Mouse (Mus musculus) CD4-positive helper T cell, adult 2 months (primary cell): Measurements from ENCODE around the gene Tufm.

Experiments
- DNase-seq: peaks from one replicate; pipeline ENCODE4 v3.0.0-alpha.2; 2012; ENCODE audit warnings: low read depth, missing footprints, low spot score

Gene Tufm

DNA sequence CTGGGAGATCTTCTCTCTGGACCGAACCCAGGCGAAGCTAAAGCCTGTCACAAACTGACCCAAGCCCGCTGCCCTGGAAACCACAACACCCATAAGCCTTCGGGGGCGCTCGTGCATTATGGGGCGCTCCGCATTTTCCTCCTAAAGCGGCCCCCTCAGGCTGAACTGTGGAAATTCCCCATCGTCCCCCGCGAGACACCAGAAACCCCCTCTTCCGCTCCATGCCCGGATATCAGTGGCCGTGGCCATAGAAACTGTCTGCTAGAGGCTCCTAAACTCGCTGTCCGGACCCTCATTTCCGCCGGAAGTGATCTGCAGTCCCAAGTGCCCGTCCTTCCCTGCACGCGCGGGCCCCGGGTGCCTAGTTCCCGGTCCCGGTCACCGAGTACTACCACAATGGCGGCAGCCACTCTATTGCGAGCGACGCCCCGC, at the start of gene Tufm:
Tufm (plus strand) TSS at position 310 of the 432 bp plus-strand sequence.
- DNase-seq, result peak; percentile 87

DNA sequence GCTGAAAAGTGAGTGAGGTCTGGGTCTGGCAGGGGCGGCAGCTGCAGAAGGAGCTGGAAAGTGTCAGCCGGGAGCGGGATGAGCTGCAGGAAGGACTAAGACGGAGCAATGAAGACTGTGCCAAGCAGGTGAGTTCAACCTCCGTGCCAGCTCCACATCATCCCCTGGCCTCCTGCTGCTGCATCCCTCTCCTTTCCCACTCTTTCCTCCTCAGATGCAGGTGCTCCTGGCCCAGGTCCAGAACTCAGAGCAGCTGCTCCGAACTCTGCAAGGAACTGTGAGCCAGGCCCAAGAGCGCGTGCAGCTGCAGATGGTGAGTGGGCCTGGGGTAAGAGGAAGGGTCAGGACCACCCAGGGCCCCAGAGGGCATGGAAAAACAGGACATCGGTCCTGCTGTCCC, 47.0 kb upstream of the Tufm start:
- no peak for DNase-seq

DNA sequence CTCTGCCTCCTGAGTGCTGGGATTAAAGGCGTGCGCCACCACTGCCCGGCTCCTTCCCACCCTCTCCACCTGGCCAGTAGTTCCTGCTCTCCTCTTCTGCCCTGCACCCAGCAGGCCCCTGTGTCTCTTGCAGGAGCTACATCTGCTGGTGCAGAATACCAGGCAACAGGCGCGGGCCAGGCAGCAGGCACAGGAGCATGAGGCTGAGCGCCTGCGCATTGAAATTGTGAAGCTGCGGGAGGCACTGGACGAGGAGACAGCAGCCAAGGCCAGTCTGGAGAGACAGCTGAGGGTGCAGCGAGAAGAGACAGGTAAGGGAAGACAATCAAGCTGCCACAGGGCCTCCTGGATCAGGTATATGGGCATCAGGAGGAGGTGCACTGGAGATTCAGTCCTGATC, 43.2 kb upstream of the Tufm start:
- no peak for DNase-seq

GRCm38 (mm10) chr7:126444536-126444935, 42.6 kb upstream of the Tufm start:
- DNase-seq, result no peak

DNA sequence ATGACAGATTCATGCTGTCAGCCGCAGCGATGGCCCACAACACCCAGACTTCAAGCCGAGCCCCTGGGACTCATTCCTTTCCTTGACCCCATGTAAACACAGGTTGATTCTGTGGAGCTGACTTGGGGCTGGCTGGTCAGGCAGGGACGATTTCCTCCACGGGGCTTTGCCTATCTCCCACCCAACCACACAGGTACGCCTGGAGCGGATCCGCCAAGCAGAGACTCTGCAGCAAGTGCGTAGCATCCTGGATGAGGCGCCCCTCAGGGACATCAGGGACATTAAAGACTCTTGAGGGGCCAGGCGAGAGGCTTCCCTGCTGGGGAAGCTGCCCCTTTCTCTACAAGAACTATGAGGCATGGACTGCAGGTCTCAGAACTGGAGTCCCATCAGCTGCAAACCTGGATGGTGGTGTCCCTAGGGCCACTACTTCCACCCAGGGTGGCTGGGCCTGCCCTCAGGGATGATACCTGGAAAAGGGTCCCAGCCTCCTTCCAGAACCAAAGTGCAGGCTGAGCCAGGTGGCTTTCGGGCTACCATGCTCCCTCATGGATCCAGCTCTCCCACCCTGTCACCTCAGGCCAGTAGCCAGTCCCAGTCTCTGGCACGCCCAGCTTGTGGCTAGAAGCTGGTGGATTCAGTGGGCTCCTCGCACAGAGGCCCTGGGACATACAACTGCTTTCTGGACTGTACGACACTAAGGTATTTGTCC, 41.9 kb upstream of the Tufm start:
- no peak for DNase-seq

GRCm38 (mm10) chr7:126446217-126446616, 40.9 kb upstream of the Tufm start:
- no peak for DNase-seq

DNA sequence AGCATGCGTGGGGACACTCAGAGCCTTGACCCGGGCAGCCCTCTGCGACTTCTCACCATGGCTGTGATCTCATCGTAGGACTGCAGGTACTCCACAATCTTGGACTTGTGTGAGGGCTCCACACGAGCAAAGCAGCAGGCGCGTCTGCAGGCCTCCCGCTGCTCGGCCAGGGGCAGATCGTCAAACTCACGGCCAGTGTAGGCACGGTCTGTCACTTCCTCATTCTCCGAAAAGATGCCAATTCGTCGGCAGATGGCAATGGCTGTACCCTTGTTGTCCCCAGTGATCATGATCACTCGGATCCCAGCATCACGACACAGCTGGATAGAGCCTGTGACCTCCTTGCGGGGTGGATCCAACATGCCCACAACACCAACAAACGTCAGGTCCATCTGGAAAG, 38.7 kb upstream of the Tufm start:
- no peak for DNase-seq

GRCm38 (mm10) chr7:126449991-126450390, 37.2 kb upstream of the Tufm start:
- DNase-seq, result no peak

DNA sequence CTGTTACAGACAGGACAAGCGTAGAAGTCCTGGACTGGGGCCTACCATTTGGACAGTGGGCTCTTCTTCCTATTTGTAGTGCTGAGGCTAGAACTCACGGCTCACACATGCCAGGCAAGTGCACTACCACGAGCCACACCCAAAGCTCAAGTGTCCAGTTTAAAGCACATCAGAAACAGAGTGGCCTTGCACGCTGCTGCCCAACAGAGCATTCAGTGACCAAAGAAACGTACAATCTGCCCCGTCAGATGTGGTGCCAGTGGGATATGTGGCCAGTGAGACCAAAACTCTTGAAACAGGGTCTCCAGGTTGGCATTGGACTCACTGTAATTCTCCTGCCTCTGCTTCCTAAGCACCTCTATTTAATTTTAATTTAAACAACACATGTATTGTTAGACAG, 36.5 kb upstream of the Tufm start:
- no peak for DNase-seq

GRCm38 (mm10) chr7:126452244-126452643, 34.9 kb upstream of the Tufm start:
- DNase-seq, result no peak

GRCm38 (mm10) chr7:126453861-126454260, 33.3 kb upstream of the Tufm start:
- no peak for DNase-seq

GRCm38 (mm10) chr7:126455242-126455641, 31.9 kb upstream of the Tufm start:
- no peak for DNase-seq

DNA sequence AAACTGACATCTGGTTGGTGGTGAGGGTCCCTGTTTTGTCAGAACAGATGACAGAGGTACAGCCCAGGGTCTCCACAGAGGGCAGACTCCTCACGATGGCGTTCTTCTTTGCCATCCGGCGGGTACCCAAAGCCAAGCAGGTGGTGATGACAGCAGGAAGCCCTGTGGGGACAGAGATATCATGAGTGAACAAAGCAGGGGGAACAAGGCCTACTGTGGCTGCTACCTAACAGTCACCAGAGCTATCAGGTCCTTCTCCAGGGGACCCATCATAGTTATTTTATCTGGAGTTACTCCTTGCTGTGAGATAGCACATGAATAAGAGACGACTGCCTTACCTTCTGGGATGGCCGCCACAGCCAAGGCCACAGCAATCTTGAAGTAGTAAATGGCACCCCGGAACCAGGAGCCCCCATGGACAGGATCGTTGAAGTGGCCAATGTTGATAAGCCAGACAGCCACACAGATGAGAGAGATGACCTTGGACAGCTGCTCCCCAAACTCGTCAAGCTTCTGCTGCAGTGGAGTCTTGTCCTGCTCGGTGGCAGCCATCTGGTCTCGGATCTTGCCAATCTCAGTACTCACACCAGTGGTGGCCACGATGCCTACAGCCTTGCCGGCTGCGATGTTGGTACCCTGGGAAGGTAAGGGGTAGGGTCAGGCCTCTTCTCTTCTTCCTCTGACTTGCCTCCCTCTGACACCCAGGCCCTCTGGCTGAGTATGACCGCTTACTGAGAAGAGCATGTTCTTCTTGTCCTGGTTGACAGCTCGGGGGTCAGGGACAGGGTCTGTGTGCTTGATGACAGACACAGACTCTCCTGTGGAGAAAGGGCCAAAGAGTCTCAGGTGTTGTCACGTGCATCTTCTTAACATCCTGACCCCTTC, 30.5 kb upstream of the Tufm start:
- DNase-seq, result no peak

DNA sequence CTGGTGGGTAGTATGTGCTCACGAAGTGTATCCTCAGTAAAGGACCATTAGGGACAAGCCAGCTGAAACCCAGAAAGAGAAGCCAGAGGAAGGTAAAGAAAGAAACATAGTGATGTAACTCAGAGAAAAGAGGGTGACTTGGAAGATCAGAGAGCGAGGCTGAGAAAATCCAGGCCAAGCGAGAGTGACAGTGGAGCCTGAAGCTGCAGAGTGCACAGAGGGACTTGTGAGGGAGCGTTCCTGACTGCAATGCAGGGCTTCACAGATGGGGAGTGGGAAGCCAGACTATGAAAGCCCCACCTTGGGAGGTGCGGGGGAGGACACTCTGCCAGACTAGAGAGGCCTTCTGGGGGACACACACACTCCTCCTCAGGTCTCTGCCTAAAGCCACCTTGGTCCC, 28.9 kb upstream of the Tufm start:
- no peak for DNase-seq

GRCm38 (mm10) chr7:126458844-126459618, 28.1 kb upstream of the Tufm start:
- DNase-seq, result no peak

DNA sequence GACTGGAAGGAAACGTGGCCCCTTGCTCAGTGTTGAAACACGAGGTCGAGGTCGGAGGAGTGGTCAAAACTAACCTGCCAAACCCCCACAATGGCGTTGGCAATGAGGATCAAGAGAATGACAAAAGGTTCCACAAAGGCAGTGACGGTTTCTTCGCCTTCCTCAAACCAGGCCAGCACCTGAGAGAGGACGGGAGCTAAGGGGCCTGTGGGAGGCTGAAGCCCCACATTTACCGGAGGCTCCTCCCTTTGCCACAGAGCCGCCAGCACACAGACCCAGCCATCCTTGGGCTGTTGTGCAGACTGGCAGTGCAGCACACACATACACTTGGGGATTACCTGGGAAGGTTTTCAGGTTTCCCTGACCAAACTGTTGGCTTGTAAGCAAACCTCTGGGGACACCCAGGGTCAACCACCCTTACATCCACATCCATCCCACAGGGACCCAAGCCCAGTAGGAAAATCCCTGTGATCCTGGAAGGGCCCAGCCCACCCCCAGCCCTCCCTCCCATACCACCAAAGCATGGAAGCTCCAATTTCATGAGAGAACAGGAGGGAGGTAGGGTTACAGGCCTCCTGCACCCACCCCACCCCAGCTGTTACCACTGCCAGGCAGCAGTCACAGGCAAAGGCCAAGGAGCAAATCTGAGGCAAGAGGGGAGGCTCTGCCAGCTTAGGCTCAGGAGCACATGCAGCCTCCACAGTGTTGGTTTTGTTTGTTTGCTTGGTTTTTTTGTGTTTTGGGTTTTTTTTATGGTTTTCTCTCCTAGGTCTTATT, 26.4 kb upstream of the Tufm start:
- DNase-seq, result no peak

- no peak for DNase-seq
Measured at GRCm38 (mm10) chr7:126461626-126462025, 25.5 kb upstream of the Tufm start.

DNA sequence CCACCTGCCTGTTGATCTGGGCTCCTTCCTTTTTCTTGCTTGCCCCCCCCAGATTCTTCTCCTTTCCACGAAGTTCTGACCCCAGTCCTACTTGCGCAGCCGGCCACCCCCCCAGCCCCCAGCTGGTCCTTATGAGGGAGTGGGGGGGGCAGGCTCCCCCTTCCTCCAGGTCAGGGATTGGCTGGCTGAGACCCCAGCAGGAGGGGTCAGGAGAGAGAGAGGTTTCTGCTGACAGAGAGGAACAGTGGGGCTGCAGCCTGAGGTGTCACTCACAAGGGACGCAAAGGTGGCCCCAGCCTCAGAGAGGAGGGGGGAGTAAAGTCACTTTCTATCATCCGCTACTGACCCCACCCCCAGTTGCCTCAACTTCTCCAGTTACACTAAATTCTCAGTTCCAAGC, 24.2 kb upstream of the Tufm start, which contains the start of gene Atp2a1:
Atp2a1 (minus strand) TSS at position 105 of the 400 bp plus-strand sequence.
- no peak for DNase-seq

DNA sequence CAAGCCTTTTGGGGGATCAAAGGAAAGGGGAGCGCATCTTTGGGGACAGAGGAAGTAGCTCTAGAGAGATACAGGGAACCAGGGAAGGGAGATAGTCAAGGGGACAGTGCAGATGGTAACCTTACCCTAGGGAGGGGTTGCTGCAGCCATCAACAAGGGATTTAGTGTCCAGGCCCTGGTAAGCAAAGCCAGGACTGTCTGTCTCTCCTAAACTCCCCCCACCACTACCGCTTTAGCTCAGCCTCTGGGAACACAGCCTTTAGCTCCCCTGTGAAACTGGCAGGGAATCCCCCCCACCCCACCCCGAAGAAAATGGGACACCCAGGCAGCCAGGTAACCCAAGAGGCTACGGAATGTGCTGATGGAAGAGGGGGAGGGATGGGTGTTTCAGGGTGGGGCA, 23.6 kb upstream of the Tufm start:
- DNase-seq, result no peak

GRCm38 (mm10) chr7:126464121-126464520, 23.0 kb upstream of the Tufm start:
- no peak for DNase-seq

- no peak for DNase-seq
Measured at GRCm38 (mm10) chr7:126464836-126465235, 22.3 kb upstream of the Tufm start.
